Comparison of ENCODE assay signal across 31 mouse cellular contexts in genomic region chr13:80267131-80267530, GRCm38 (mm10).
"Had no signal": no experiment of that assay in that cellular context is flagged by ENCODE, and none has a peak within 500 bp of the region (broad histone marks: within the 10 kb centered on the region; RNA-seq: fewer than 3 reads in every experiment).

No protein-coding gene starts in this region.

- ATAC-seq: liver, embryonic 12.5 days; lung, postnatal 0 days; midbrain, embryonic 13.5 days; midbrain, embryonic 15.5 days; midbrain, embryonic 16.5 days had no signal

- H3K4me1 ChIP-seq: limb, embryonic 10.5 days; limb, embryonic 12.5 days; limb, embryonic 13.5 days; limb, embryonic 15.5 days; liver, embryonic 12.5 days; liver, embryonic 13.5 days; liver, embryonic 15.5 days; lung, embryonic 15.5 days; megakaryocyte, embryonic 14.5 days; midbrain, embryonic 10.5 days; midbrain, embryonic 12.5 days; midbrain, embryonic 13.5 days; midbrain, embryonic 15.5 days; neural tube, embryonic 12.5 days had no signal

- H3K36me3 ChIP-seq: limb, embryonic 10.5 days; limb, embryonic 12.5 days; limb, embryonic 13.5 days; limb, embryonic 15.5 days; liver, embryonic 12.5 days; liver, embryonic 13.5 days; liver, embryonic 15.5 days; lung, embryonic 15.5 days; midbrain, embryonic 10.5 days; midbrain, embryonic 12.5 days; midbrain, embryonic 13.5 days; midbrain, embryonic 15.5 days; neural tube, embryonic 12.5 days had no signal

- DNase-seq: left cerebral cortex, postnatal 4 days; liver; liver, embryonic 13.5 days; lung, adult 18-20 months; lung, adult 2 months; lung, embryonic 14.5 days; lung, postnatal 10 days; lung, postnatal 14 days; lung, postnatal 36 days; lung, postnatal 4 days; midbrain, embryonic 14.5 days had no signal

- H3K27ac ChIP-seq: limb, embryonic 10.5 days; limb, embryonic 12.5 days; limb, embryonic 13.5 days; limb, embryonic 15.5 days; liver, embryonic 12.5 days; liver, embryonic 13.5 days; liver, embryonic 14.5 days; liver, embryonic 15.5 days; lung, embryonic 15.5 days; macrophage; midbrain, embryonic 10.5 days; midbrain, embryonic 12.5 days; midbrain, embryonic 13.5 days; midbrain, embryonic 15.5 days; neural tube, embryonic 12.5 days had no signal

- H3K9me3 ChIP-seq: limb, embryonic 10.5 days; limb, embryonic 12.5 days; limb, embryonic 13.5 days; limb, embryonic 15.5 days; liver, embryonic 12.5 days; liver, embryonic 15.5 days; lung, embryonic 15.5 days; midbrain, embryonic 10.5 days; midbrain, embryonic 12.5 days; midbrain, embryonic 13.5 days; midbrain, embryonic 15.5 days; neural tube, embryonic 12.5 days had no signal

- H3K27me3 ChIP-seq: limb, embryonic 12.5 days; limb, embryonic 13.5 days; limb, embryonic 15.5 days; liver, embryonic 12.5 days; liver, embryonic 13.5 days; liver, embryonic 15.5 days; lung, embryonic 15.5 days; megakaryocyte, embryonic 14.5 days; midbrain, embryonic 12.5 days; midbrain, embryonic 13.5 days; midbrain, embryonic 15.5 days; neural tube, embryonic 12.5 days had no signal

- H3K4me2 ChIP-seq: limb, embryonic 12.5 days; limb, embryonic 13.5 days; limb, embryonic 15.5 days; liver, embryonic 11.5 days; liver, embryonic 12.5 days; liver, embryonic 13.5 days; liver, embryonic 15.5 days; lung, embryonic 14.5 days; lung, embryonic 15.5 days; midbrain, embryonic 11.5 days; midbrain, embryonic 12.5 days; midbrain, embryonic 13.5 days; midbrain, embryonic 15.5 days; neural tube, embryonic 12.5 days had no signal

- H3K9ac ChIP-seq: limb, embryonic 12.5 days; limb, embryonic 13.5 days; limb, embryonic 15.5 days; liver, embryonic 12.5 days; liver, embryonic 13.5 days; liver, embryonic 14.5 days; liver, embryonic 15.5 days; lung, embryonic 14.5 days; lung, embryonic 15.5 days; midbrain, embryonic 12.5 days; midbrain, embryonic 13.5 days; midbrain, embryonic 15.5 days; neural tube, embryonic 12.5 days had no signal

- H3K4me3 ChIP-seq: limb, embryonic 10.5 days; limb, embryonic 12.5 days; limb, embryonic 13.5 days; limb, embryonic 15.5 days; liver, embryonic 12.5 days; liver, embryonic 13.5 days; liver, embryonic 15.5 days; lung, embryonic 15.5 days; megakaryocyte, embryonic 14.5 days; midbrain, embryonic 10.5 days; midbrain, embryonic 12.5 days; midbrain, embryonic 13.5 days; midbrain, embryonic 15.5 days; myocyte; neural tube, embryonic 12.5 days had no signal
